Mouse (Mus musculus) brain, embryonic 14.5 days (tissue): ENCODE results near the gene Neo1.

Experiments
- CTCF ChIP-seq: fragments of 200-500 bp; IDR thresholded peaks from 2 replicates; pipeline ENCODE4 v1.5.1; 2012; ENCODE audit warnings: inconsistent platforms, mild to moderate bottlenecking, moderate library complexity, borderline replicate concordance; ENCODE audit not compliant: insufficient read depth, insufficient read length; ENCODE audit errors: extremely low read depth
- POLR2A ChIP-seq: fragments of 200-500 bp; IDR thresholded peaks from 2 replicates; pipeline ENCODE4 v1.6.1; 2012; ENCODE audit warnings: mild to moderate bottlenecking, inconsistent platforms, borderline replicate concordance; ENCODE audit not compliant: poor library complexity, insufficient read depth, insufficient read length, severe bottlenecking; ENCODE audit errors: extremely low read depth

DNA sequence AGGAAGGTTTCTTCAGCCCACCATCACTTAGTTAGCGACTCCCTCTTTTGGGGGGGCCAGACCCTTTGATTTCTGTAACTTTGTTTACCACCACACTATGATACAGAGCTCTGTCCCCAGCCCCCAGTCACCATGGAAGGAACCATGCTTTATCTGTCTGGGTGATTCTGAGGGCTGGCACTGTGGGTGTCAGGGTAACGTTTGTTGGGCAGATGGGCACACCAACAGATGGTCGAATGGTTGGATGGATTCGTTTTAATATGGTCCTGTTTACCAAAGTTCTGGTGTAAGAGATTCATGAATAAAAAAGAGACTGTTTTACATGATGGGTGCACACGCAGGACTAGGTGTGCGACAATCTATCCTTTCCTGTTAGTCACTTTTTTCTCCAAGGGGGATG is 22.9 kb upstream of the Neo1 start:
- TF ChIP-seq POLR2A = no peak
- TF ChIP-seq CTCF = no peak
